Mouse (Mus musculus): ENCODE data around the gene Rcor2.
A peak's percentile ranks its signal among the peaks of the same experiment; 100 is the strongest.

DNA sequence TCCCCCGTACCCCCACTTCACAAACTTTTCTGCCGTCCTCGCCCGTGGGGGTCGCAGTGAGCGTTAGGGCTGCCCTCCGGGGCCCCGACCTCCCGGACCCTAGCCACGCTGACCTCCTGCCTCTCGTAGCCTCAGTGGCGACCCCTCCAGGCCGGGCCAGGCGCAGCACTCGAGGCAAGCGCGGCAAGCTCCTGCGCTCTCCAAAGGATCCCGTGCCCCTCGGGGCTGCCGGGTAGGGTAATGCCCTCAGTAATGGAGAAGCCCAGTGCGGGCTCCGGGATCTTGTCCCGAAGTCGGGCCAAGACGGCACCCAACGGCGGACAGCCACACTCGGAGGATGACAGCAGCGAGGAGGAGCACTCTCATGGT lies 1.6 kb downstream of the Rcor2 start:
- TF ChIP-seq CTCF (IDR thresholded peaks at IDR 0.05; ENCODE audit: extremely low read depth, insufficient read depth, insufficient read length, insufficient replicate concordance) = peak; percentile 50; the same call in 1 of the 2 replicates
- no peak for TF ChIP-seq POLR2A (IDR thresholded peaks at IDR 0.05; ENCODE audit: low read depth, low read length)
